Mouse (Mus musculus): ENCODE data around the gene Zfp746.

DNA sequence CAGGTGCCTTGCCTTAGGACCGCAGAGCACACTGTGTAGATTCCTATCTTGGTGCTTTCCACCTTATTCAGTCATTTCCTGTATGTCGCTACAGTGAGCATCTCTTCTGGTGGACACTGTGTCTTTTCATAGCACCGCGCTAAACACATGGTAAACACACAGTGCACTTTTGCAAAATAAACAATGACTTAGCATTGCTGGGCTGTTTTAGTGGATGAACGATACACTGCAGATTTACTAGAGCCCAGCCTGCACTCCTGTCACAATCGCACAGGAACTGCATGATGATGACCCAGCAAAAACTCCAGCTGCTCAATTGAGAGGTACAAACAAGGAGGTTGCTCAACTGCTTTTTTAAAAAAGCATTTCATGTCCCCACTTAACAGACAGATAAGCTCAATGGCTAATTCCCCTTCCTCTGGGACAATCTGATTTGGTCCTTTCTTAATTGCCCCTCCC lies 2.6 kb downstream of the Zfp746 start:
- TF ChIP-seq POLR2A (IDR thresholded peaks at IDR 0.05; ENCODE audit: borderline replicate concordance, extremely low read depth, low read depth, low read length) (no peak), CTCF (IDR thresholded peaks at IDR 0.05; ENCODE audit: insufficient read depth, low read length) (no peak)

Data from lung, adult 2 months (tissue).